Mouse (Mus musculus) spleen, embryonic (tissue): ENCODE measurements around the gene Olfr552.
"Not testable (repeated sequence)": the region's sequence is repeated elsewhere in the genome, so short reads cannot be mapped to it uniquely, and the experiment has no call there.

Experiments used
- CTCF ChIA-PET: fragments of 350-600 bp; sonication (Branson Sonifier 250); formaldehyde crosslinking; loops from one replicate; lab custom pipeline; 2022; lab: Charles Lee

Gene Olfr552

GRCm38 (mm10) chr7:102597378-102598031 is at the start of gene Olfr552:
Gene Olfr552, plus strand, starts transcription at chr7:102597770.
- CTCF ChIA-PET: no interaction called here

GRCm38 (mm10) chr7:102549570-102549969 is 48.0 kb upstream of the Olfr552 start, which contains the start of gene Olfr549:
Gene Olfr549, plus strand, starts transcription at chr7:102549870.
- CTCF ChIA-PET: no interaction called here

- CTCF ChIA-PET: no interaction called here
These were observed 44.3 kb upstream of the Olfr552 start for GRCm38 (mm10) chr7:102553279-102553678.

GRCm38 (mm10) chr7:102564999-102565997 is 32.3 kb upstream of the Olfr552 start, which contains the start of gene Trim21:
Gene Trim21, minus strand, starts transcription at chr7:102565486.
- CTCF ChIA-PET: interaction anchor here (0.6 kb wide), 1 partner anchor 633 kb away, joined by 3 read pairs; no protein-coding TSS in a partner anchor

- CTCF ChIA-PET: no interaction called here
These were observed 31.4 kb upstream of the Olfr552 start for GRCm38 (mm10) chr7:102566219-102566618.

- CTCF ChIA-PET: interaction anchor here (0.6 kb wide), 1 partner anchor 42 kb away, joined by 6 read pairs; no protein-coding TSS in a partner anchor
These were observed 26.4 kb upstream of the Olfr552 start, which contains the start of gene Olfr550 for GRCm38 (mm10) chr7:102571142-102571541. Gene Olfr550, plus strand, starts transcription at chr7:102571442.

GRCm38 (mm10) chr7:102573174-102573830 is 24.3 kb upstream of the Olfr552 start:
- CTCF ChIA-PET: no interaction called here

- CTCF ChIA-PET: no interaction called here
These were observed 21.6 kb upstream of the Olfr552 start for GRCm38 (mm10) chr7:102575998-102576397.

GRCm38 (mm10) chr7:102591786-102592185 is 5.8 kb upstream of the Olfr552 start, which contains the start of gene Olfr551:
Gene Olfr551, minus strand, starts transcription at chr7:102591886.
- CTCF ChIA-PET: no interaction called here

- CTCF ChIA-PET: no interaction called here
These were observed 20.5 kb downstream of the Olfr552 start, which contains the start of gene Olfr553 for GRCm38 (mm10) chr7:102618118-102618517. Gene Olfr553, minus strand, starts transcription at chr7:102618218.

GRCm38 (mm10) chr7:102619608-102620007 is 22.0 kb downstream of the Olfr552 start:
- CTCF ChIA-PET: no interaction called here

GRCm38 (mm10) chr7:102620368-102620767 is 22.8 kb downstream of the Olfr552 start:
- CTCF ChIA-PET: not testable (repeated sequence)

GRCm38 (mm10) chr7:102636665-102637064 is 39.1 kb downstream of the Olfr552 start:
- CTCF ChIA-PET: interaction anchor here (0.6 kb wide), 1 partner anchor 79 kb away, joined by 9 read pairs; no protein-coding TSS in a partner anchor

GRCm38 (mm10) chr7:102638132-102638531 is 40.6 kb downstream of the Olfr552 start, which contains the start of gene Olfr554:
Gene Olfr554, plus strand, starts transcription at chr7:102638432.
- CTCF ChIA-PET: no interaction called here

GRCm38 (mm10) chr7:102644945-102645344 is 47.4 kb downstream of the Olfr552 start:
- CTCF ChIA-PET: not testable (repeated sequence)
